Mouse (Mus musculus): Measurements from ENCODE around the gene Tmem54. TPM values are rescaled to one million over a fixed set of nuclear protein-coding genes. Genes with fewer than 3 reads are reported as not detected.

Tmem54 gene
- polyA plus RNA-seq (2012; rRNA removed) = 0.10 and 1.6 TPM in 2 replicates

GRCm38 (mm10) chr4:129105356-129105755 is at the start of gene Tmem54:
Gene Tmem54, plus strand, starts transcription at chr4:129105548.

GRCm38 (mm10) chr4:129058207-129059092 is 46.9 kb upstream of the Tmem54 start, which contains the start of gene Rnf19b:
Gene Rnf19b, plus strand, starts transcription at chr4:129058271.

GRCm38 (mm10) chr4:129121569-129122086 is 16.3 kb downstream of the Tmem54 start, which contains the start of gene Hpca:
Gene Hpca, minus strand, starts transcription at chr4:129122036.

GRCm38 (mm10) chr4:129136579-129137391 is 31.4 kb downstream of the Tmem54 start, which contains the start of gene Fndc5:
Gene Fndc5, plus strand, starts transcription at chr4:129136999.

Other genes starting within 250 kb of the Tmem54 start
- gene Trim62, start 222.0 kb upstream of the Tmem54 start, polyA plus RNA-seq (2012; rRNA removed) = 16.4 and 20.5 TPM in 2 replicates
- 16.1 and 19.6 TPM in 2 replicates for gene Azin2, start 143.1 kb upstream of the Tmem54 start, polyA plus RNA-seq (2012; rRNA removed)
- gene Ak2, start 113.6 kb upstream of the Tmem54 start, polyA plus RNA-seq (2012; rRNA removed) = 80.8 and 85.4 TPM in 2 replicates
- 73.7 and 75.8 TPM in 2 replicates for gene Rnf19b, start 47.3 kb upstream of the Tmem54 start, polyA plus RNA-seq (2012; rRNA removed)
- 40.4 and 49.1 TPM in 2 replicates for gene Hpca, start 16.5 kb downstream of the Tmem54 start, polyA plus RNA-seq (2012; rRNA removed)
- gene Fndc5, start 31.5 kb downstream of the Tmem54 start, polyA plus RNA-seq (2012; rRNA removed) = 5.7 and 10.2 TPM in 2 replicates
- gene S100pbp, start 84.2 kb downstream of the Tmem54 start, polyA plus RNA-seq (2012; rRNA removed) = 32.3 and 35.0 TPM in 2 replicates
- 71.3 and 71.4 TPM in 2 replicates for gene Yars, start 84.2 kb downstream of the Tmem54 start, polyA plus RNA-seq (2012; rRNA removed)
- gene C77080, start 155.9 kb downstream of the Tmem54 start, polyA plus RNA-seq (2012; rRNA removed) = 9.8 and 13.8 TPM in 2 replicates
- gene Sync, start 182.1 kb downstream of the Tmem54 start, polyA plus RNA-seq (2012; rRNA removed) = 0.48 and 1.6 TPM in 2 replicates
- 115 and 134 TPM in 2 replicates for gene Rbbp4, start 229.8 kb downstream of the Tmem54 start, polyA plus RNA-seq (2012; rRNA removed)
- gene Zbtb8os, start 230.1 kb downstream of the Tmem54 start, polyA plus RNA-seq (2012; rRNA removed) = 27.3 and 32.9 TPM in 2 replicates